In the genomic region with DNA sequence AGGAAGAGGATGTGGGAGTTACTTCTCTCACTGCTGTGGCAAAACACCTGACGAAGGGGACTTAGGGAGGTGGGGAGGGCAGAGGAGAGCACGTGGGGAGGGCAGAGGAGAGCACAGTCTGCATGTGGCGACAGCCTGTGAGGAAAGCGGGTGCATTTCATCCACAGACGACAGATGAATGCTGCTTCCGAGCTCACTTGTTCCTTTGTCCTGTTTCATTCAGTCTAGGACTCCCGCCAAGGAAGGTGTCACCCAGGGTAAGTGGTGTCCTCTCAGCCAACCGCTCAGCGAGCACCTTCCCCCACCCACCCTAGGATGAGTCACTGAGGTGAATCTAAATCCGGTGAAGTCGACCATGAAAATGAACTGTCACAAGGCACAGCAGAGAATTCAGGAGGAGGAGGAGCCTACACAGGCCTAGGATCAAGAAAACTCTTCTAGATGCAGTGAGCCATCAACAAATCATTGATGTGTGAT, we compare ENCODE assay signal across 9 mouse cellular contexts. TPM values are rescaled to one million over a fixed set of nuclear protein-coding genes. Genes with fewer than 3 reads are reported as not detected.
DNase-seq lines count a peak whose midpoint lies in the region; ATAC-seq and TF ChIP-seq lines count a peak whose summit lies in the region.
"Had no signal": no experiment of that assay in that cellular context is flagged by ENCODE, and none has a peak within 500 bp of the region (broad histone marks: within the 10 kb centered on the region; RNA-seq: fewer than 3 reads in every experiment).

No protein-coding gene starts in this region.

- 43% methylated on average over 11 of the region's 11 CpGs for WGBS in hindbrain, embryonic 12.5 days

- no peak overlapping the region for H3K9ac ChIP-seq in hindbrain, embryonic 12.5 days

- no peaks in the 10 kb centered on the region for H3K4me1 ChIP-seq in hindbrain, embryonic 12.5 days

- no peak overlapping the region for H3K4me2 ChIP-seq in hindbrain, embryonic 12.5 days (replicated peaks)

- no peak for TF ChIP-seq CTCF in left cerebral cortex, adult 2 months (IDR thresholded peaks at IDR 0.05)

- no peak overlapping the region; the same call in 1 of the 2 replicates for H3K27ac ChIP-seq in left cerebral cortex, adult 2 months
- H3K27ac ChIP-seq in hindbrain, embryonic 12.5 days = no peak overlapping the region

- intact Hi-C loops in left cerebral cortex, adult 2 months (cut with DNase I) = no loop called here
- intact Hi-C loops in left cerebral cortex, postnatal 36 days (cut with DNase I) = no loop called here
- intact Hi-C loops in heart, postnatal 14 days (cut with DNase I) = no loop called here

- no peaks in the 10 kb centered on the region for H3K36me3 ChIP-seq in hindbrain, embryonic 12.5 days

- H3K9me3 ChIP-seq in hindbrain, embryonic 12.5 days (replicated peaks) = no peaks in the 10 kb centered on the region

- peak; percentile 98 for ATAC-seq in activated CD4-positive, CD25-positive, alpha-beta regulatory T cell, adult 4 months
- ATAC-seq in hindbrain, embryonic 12.5 days (ENCODE audit: low FRiP score) = no peak

- peak; percentile 20 to 29 for DNase-seq in left cerebral cortex, adult 2 months (ENCODE audit: extremely low spot score in 1 of 2, low spot score in 2 of 2)
- DNase-seq in left cerebral cortex, postnatal 36 days (ENCODE audit: low spot score in 2 of 2) = no peak
- DNase-seq in heart, postnatal 14 days = peak; percentile 6 to 29
- DNase-seq in retina, postnatal 1 day = peak; percentile 77
- no peak for DNase-seq in embryo, embryonic 9.5 days (ENCODE audit: extremely low spot score)
- no peak for DNase-seq in liver

- no peaks in the 10 kb centered on the region for H3K27me3 ChIP-seq in hindbrain, embryonic 12.5 days

- H3K4me3 ChIP-seq in left cerebral cortex, adult 2 months = no peak overlapping the region
- H3K4me3 ChIP-seq in hindbrain, embryonic 12.5 days = no peak overlapping the region

RNA-seq across cellular contexts. Expression of a gene that starts 15.4 kb away (rescaled TPM):
- total RNA-seq in left cerebral cortex, adult 2 months (2021) = 100 to 1,000 TPM; 151 to 161 TPM
- total RNA-seq in left cerebral cortex, postnatal 36 days (2021) = 100 to 1,000 TPM; 156 to 161 TPM
- 10 to 100 TPM; 32.0 to 44.4 TPM for polyA plus RNA-seq in activated CD4-positive, CD25-positive, alpha-beta regulatory T cell, adult 4 months (2017; shearing (Covaris generic))
- total RNA-seq in heart, postnatal 14 days (2021) = 100 to 1,000 TPM; 138 to 142 TPM
- 16.5 and 20.8 TPM in 2 replicates for polyA plus RNA-seq in hindbrain, embryonic 12.5 days (2016; fragmentation: Nextera tagmentation; extraction: Ambion mirVana)

RNA-seq across cellular contexts. Expression of a gene that starts 24.3 kb away (rescaled TPM):
- 1 to 10 TPM; 2.6 TPM for total RNA-seq in left cerebral cortex, adult 2 months (2021)
- total RNA-seq in left cerebral cortex, postnatal 36 days (2021) = 1 to 10 TPM; 3.1 to 5.0 TPM
- polyA plus RNA-seq in activated CD4-positive, CD25-positive, alpha-beta regulatory T cell, adult 4 months (2017; shearing (Covaris generic)) = 10 to 100 TPM; 47.8 to 61.4 TPM
- total RNA-seq in heart, postnatal 14 days (2021) = 10 to 100 TPM; 32.6 to 34.4 TPM
- 67.6 and 76.3 TPM in 2 replicates for polyA plus RNA-seq in hindbrain, embryonic 12.5 days (2016; fragmentation: Nextera tagmentation; extraction: Ambion mirVana)

RNA-seq across cellular contexts. Expression of a gene that starts 45.0 kb away (rescaled TPM):
- not detected for total RNA-seq in left cerebral cortex, adult 2 months (2021)
- total RNA-seq in left cerebral cortex, postnatal 36 days (2021) = not detected
- not detected for polyA plus RNA-seq in activated CD4-positive, CD25-positive, alpha-beta regulatory T cell, adult 4 months (2017; shearing (Covaris generic))
- total RNA-seq in heart, postnatal 14 days (2021) = not detected
- not detected in 2 replicates for polyA plus RNA-seq in hindbrain, embryonic 12.5 days (2016; fragmentation: Nextera tagmentation; extraction: Ambion mirVana)
- total RNA-seq: left cerebral cortex, postnatal 25 days had no signal

RNA-seq across cellular contexts. Expression of a gene that starts 45.3 kb away (rescaled TPM):
- 10 to 100 TPM; 80.0 to 82.9 TPM for total RNA-seq in left cerebral cortex, adult 2 months (2021)
- total RNA-seq in left cerebral cortex, postnatal 36 days (2021) = 10 to 100 TPM; 81.0 to 89.7 TPM
- 10 to 100 TPM; 69.2 to 76.1 TPM for polyA plus RNA-seq in activated CD4-positive, CD25-positive, alpha-beta regulatory T cell, adult 4 months (2017; shearing (Covaris generic))
- total RNA-seq in heart, postnatal 14 days (2021) = 100 to 1,000 TPM; 322 to 329 TPM
- polyA plus RNA-seq in hindbrain, embryonic 12.5 days (2016; fragmentation: Nextera tagmentation; extraction: Ambion mirVana) = 39.7 and 50.8 TPM in 2 replicates

RNA-seq across cellular contexts. Expression of a gene that starts 45.4 kb away (rescaled TPM):
- 10 to 100 TPM; 18.8 to 20.7 TPM for total RNA-seq in left cerebral cortex, adult 2 months (2021)
- total RNA-seq in left cerebral cortex, postnatal 36 days (2021) = 10 to 100 TPM; 19.0 to 21.6 TPM
- polyA plus RNA-seq in activated CD4-positive, CD25-positive, alpha-beta regulatory T cell, adult 4 months (2017; shearing (Covaris generic)) = 10 to 100 TPM; 17.2 to 24.2 TPM
- 10 to 100 TPM; 15.2 TPM for total RNA-seq in heart, postnatal 14 days (2021)
- 59.5 and 61.6 TPM in 2 replicates for polyA plus RNA-seq in hindbrain, embryonic 12.5 days (2016; fragmentation: Nextera tagmentation; extraction: Ambion mirVana)

Comparison
In these comparisons a context has a peak if more than half of its experiments do, and no peak if none do; other contexts are left out.
1. DNase-seq: peak in left cerebral cortex, adult 2 months (2 of 2), heart, postnatal 14 days (2 of 2) and retina, postnatal 1 day (single experiment); none in left cerebral cortex, postnatal 36 days (0 of 2), embryo, embryonic 9.5 days (single experiment) and liver (single experiment).
2. RNA of a gene that starts 24.3 kb away (total RNA-seq): 32.6 to 34.4 TPM in heart, postnatal 14 days; 3.1 to 5.0 TPM in left cerebral cortex, postnatal 36 days and 2.6 TPM in left cerebral cortex, adult 2 months; every median in the first group is over 4 times any median in the second.